Mouse (Mus musculus) layer of hippocampus, adult 9-10 months (tissue): ENCODE data around the gene Gm15319.
"Not testable (repeated sequence)": the region's sequence is repeated elsewhere in the genome, so short reads cannot be mapped to it uniquely, and the experiment has no call there.

Experiments
- DNase-seq: peaks from one replicate; pipeline ENCODE4 v3.0.0; 2022; ENCODE audit warnings: low spot score

Gene Gm15319

DNA sequence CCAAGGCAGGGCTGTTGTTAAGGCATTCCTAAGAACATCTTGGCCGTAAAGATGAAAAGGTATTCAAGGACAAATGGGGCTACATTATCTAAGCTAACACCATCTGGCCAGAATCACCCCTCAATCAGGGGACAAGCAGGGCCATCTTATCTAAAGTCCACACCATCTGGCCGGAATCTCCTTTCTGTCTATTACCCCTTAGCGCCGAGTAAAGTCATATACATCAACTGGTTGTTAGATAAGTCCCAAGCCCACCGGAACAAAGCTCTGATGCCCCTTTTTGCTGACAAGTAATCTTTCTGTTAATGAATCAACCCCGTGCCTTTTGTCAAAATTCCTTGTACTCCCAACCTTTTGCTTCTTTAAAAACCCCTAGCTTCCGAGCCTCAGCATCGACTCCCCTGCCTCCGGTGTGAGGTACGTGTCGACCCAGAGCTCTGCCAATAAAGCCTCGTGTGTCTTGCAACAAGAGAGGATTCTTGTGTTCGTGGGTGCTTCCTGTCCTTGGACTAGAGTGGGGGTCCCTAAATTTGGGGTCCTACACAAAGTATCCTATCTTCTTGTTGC lies 65.0 kb downstream of the Gm15319 start:
- not testable (repeated sequence) for DNase-seq

DNA sequence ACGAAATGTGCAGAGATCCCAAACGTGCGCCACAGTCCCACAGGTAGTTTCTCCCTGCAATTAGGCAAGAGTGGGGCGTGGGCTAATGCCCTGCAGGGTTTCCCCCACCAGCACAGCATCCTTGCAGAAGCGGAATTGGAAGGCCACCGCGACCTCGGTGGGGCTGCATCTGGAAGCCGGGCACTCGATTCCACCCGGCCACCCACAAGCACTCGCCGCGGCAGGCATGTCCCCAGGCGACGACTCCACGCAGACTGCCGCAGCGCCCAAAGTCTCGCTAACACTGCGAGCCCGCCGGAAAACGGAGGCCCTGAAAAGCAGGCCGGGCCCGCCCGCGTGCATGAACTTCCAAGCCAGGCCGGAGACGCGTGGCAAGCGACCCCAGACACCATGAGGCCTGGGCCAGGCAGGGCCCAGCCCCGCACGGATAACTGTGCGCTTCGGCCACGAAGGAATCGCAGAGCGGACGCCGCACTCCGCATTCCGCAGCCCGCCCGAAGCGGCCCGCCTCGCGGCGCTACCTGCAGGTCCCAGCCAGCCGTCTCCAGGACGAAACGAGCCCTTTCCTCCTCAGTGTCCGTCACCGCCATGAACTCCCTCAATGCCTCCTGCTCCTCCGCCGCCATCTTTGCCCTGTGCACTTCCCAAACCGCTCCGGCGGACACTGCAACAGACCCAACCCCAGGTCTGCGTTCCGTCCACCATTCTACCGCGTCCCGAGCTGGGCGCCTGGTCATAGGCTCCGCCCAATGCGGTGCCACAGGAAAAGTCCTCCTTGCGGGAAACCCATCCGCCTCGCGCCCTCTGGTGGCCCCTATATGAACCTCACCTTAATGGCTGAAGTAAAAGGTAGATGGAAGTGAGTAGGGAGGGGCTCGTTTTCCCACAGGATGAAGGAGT lies 66.0 kb downstream of the Gm15319 start:
- DNase-seq: not testable (repeated sequence)

DNA sequence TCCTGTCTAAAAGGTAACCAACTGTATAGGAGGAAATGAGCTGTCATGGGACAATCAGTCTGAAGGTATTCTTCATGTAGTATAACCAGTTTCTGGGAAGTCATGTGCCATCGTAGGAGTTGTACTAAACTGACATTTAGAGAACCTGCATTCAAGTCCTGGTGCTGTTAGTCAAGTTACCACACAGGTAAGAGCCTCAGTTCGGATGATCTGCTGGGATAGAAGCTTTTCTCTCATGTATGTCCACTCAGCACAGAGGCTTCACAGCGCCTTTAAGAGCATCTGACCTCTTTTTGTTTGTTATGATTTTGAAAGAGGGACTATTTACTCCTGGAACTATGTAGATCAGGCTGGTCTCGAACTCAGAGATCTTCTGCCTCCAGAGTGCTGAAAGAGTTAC lies 67.1 kb downstream of the Gm15319 start:
- not testable (repeated sequence) for DNase-seq

DNA sequence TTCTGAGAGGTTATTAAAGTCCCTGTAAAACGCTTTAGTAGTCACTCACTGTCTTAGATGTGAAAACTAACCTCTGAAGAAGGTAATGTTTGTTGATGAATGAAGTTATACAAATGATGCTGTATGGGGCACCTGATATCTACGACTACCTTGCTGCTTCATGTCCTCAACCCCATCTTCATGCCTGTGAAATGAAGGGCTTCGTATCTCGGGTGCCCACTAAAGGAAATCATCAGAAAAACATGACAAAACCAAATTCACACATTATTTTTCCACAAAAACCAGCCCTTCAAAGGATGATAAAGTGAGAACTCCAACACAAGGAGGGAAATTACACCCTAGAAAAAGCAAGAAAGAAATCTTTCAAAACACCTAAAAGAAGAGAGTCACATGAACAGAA lies 68.2 kb downstream of the Gm15319 start:
- not testable (repeated sequence) for DNase-seq

DNA sequence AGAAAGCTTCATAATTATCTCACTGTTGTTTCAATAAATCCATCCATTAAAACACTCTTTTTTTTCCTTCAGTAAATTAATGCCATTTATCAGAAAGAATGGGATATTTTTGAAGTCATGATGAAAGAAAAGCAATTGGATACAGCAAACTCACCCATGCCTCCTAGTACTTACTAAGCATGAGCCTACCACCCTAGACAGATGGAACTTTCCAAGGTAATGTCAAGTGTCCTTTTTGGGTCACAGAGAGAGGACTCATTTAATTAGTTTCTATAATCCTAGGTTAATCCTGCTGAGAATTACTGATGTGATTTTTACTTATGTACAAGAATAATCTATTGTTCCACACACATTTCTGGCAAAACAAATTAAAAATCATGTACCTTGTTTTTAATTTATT lies 69.0 kb downstream of the Gm15319 start:
- DNase-seq: not testable (repeated sequence)

DNA sequence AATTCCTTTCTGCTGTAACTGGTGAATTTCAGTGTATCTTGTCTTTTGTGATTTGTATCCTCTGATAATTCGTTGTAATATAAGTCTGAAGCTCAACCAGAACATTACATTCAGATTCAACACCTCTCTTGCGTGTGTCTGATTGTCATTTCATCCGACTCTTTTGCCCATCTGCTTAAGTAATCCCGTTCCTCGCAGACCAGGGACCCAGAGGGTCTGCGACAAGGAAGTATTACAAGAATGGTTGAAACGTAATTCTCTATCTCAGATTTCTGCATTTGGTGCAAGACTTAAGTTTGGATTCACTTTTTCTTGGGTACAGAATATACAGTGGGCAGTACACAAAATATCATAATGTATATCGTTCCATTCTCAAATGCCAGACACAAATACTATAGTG lies 73.0 kb downstream of the Gm15319 start:
- not testable (repeated sequence) for DNase-seq

GRCm38 (mm10) chr8:20288878-20289277 lies 74.1 kb downstream of the Gm15319 start:
- DNase-seq: not testable (repeated sequence)

- DNase-seq: not testable (repeated sequence)
Observed at GRCm38 (mm10) chr8:20287706-20288105, 75.3 kb downstream of the Gm15319 start.
